Mouse (Mus musculus) cortical plate, adult 2 months (tissue): Measurements from ENCODE around the gene 4933428M09Rik.

ENCODE experiments used
- CTCF ChIP-seq: fragments of 200-500 bp; IDR thresholded peaks from 2 replicates; pipeline ENCODE4 v1.5.1; 2011; ENCODE audit warnings: mild to moderate bottlenecking, control low read depth, low read length; ENCODE audit not compliant: insufficient read depth; ENCODE audit errors: extremely low read depth
- POLR2A ChIP-seq: fragments of 200-500 bp; IDR thresholded peaks from 2 replicates; pipeline ENCODE4 v1.6.1; 2011; ENCODE audit warnings: mild to moderate bottlenecking, low read length, control low read depth; ENCODE audit not compliant: insufficient read depth; ENCODE audit errors: extremely low read depth

- 0 out of 2 replicates have a peak, but pooled peaks have one; percentile 20 for TF ChIP-seq POLR2A
- no peak for TF ChIP-seq CTCF
These were observed 38.1 kb downstream of the 4933428M09Rik start for GRCm38 (mm10) chrX:139216991-139217593.
